Mouse (Mus musculus) neural tube, postnatal 0 days (tissue): Measurements from ENCODE around the gene Sgo2b. TPM values are rescaled to one million over a fixed set of nuclear protein-coding genes. Genes with fewer than 3 reads are reported as not detected.

Experiments used
- polyA plus RNA-seq: library from polyadenylated mRNA; unstranded; fragments of >200 nt; fragmentation: Nextera tagmentation; extraction: Ambion mirVana; gene quantifications from 2 replicates; pipeline ENCODE4 v1.2.1, GENCODE M21; 2015

Gene Sgo2b
- 0.05 and 0.09 TPM in 2 replicates for polyA plus RNA-seq

GRCm38 (mm10) chr8:63951626-63952377 is at the start of gene Sgo2b:
TSS of gene Sgo2b (minus strand) at chr8:63952248.

